Comparison of ENCODE assay signal across 8 mouse cellular contexts in genomic region chr6:131353352-131353919, GRCm38 (mm10). TPM values are rescaled to one million over a fixed set of nuclear protein-coding genes. Genes with fewer than 3 reads are reported as not detected.
A peak's percentile ranks its signal among the peaks of the same experiment; 100 is the strongest.
DNase-seq lines count a peak whose midpoint lies in the region; ATAC-seq and TF ChIP-seq lines count a peak whose summit lies in the region.

TSS of gene Styk1 (minus strand) at chr6:131353597.

- H3K4me3 ChIP-seq in MEL (ENCODE audit: control insufficient read depth in 1 of 2, insufficient read depth in 1 of 2, low read depth in 2 of 2, low read length in 2 of 2), result no peak within 1 kb of the TSS
- peak within 1 kb of the TSS; percentile 48 for H3K4me3 ChIP-seq in hindbrain, embryonic 10.5 days
- peak within 1 kb of the TSS; percentile 30 for H3K4me3 ChIP-seq in lung, embryonic 15.5 days

- no peaks in the 10 kb centered on the region for H3K79me2 ChIP-seq in MEL (ENCODE audit: control insufficient read depth, insufficient read depth, low read length, poor library complexity)

- H3K27ac ChIP-seq in MEL (ENCODE audit: control insufficient read depth, low read depth, low read length), result no peak within 1 kb of the TSS
- H3K27ac ChIP-seq in hindbrain, embryonic 10.5 days, result no peak within 1 kb of the TSS
- H3K27ac ChIP-seq in lung, embryonic 15.5 days, result no peak within 1 kb of the TSS

- ATAC-seq in frontal cortex, adult (ENCODE audit: low TSS enrichment), result peak; percentile 100
- ATAC-seq in lung, embryonic 15.5 days (ENCODE audit: borderline replicate concordance, extremely low read depth, low FRiP score, low TSS enrichment), result peak; percentile 90

- peaks cover 0 to 7% of the 10 kb centered on the region in 2 experiments; a peak in 2 of 4 replicates for H3K36me3 ChIP-seq in MEL (ENCODE audit: control insufficient read depth in 1 of 2, insufficient read depth in 2 of 2, low read length in 2 of 2)
- H3K36me3 ChIP-seq in hindbrain, embryonic 10.5 days, result no peaks in the 10 kb centered on the region
- no peaks in the 10 kb centered on the region for H3K36me3 ChIP-seq in lung, embryonic 15.5 days

- no peak within 1 kb of the TSS for H3K9ac ChIP-seq in MEL (ENCODE audit: control insufficient read depth, low read depth, low read length, poor library complexity, severe bottlenecking)
- H3K9ac ChIP-seq in lung, embryonic 15.5 days, result no peak within 1 kb of the TSS

- no peaks in the 10 kb centered on the region for H3K9me3 ChIP-seq in MEL (replicated peaks; ENCODE audit: insufficient read depth, low read length)
- H3K9me3 ChIP-seq in hindbrain, embryonic 10.5 days, result no peaks in the 10 kb centered on the region
- no peaks in the 10 kb centered on the region for H3K9me3 ChIP-seq in lung, embryonic 15.5 days

- 2% methylated on average over 16 of the region's 16 CpGs for WGBS in hindbrain, embryonic 10.5 days
- under 1% methylated on average over 16 of the region's 16 CpGs for WGBS in lung, embryonic 15.5 days

- TF ChIP-seq EP300 in MEL (IDR thresholded peaks at IDR 0.05; ENCODE audit: low read depth in 1 of 2, low read length in 2 of 2), result peak; percentile 74 to 91; a peak in 3 of 4 replicates

- peaks cover 0 to 8% of the 10 kb centered on the region in 2 experiments; a peak in 2 of 4 replicates for H3K4me1 ChIP-seq in MEL (ENCODE audit: control insufficient read depth in 1 of 2, insufficient read depth in 2 of 2, low read length in 2 of 2)
- no peaks in the 10 kb centered on the region for H3K4me1 ChIP-seq in hindbrain, embryonic 10.5 days (replicated peaks)
- H3K4me1 ChIP-seq in lung, embryonic 15.5 days, result peaks cover 6% of the 10 kb centered on the region; the same call in 1 of the 2 replicates

- H3K27me3 ChIP-seq in MEL (ENCODE audit: control insufficient read depth in 1 of 2, insufficient read depth in 2 of 2, low read length in 2 of 2), result no peaks in the 10 kb centered on the region
- no peaks in the 10 kb centered on the region for H3K27me3 ChIP-seq in hindbrain, embryonic 10.5 days (ENCODE audit: insufficient read depth, poor library complexity, severe bottlenecking)
- H3K27me3 ChIP-seq in lung, embryonic 15.5 days, result no peaks in the 10 kb centered on the region

- no peak for TF ChIP-seq POLR2A in MEL (IDR thresholded peaks at IDR 0.05; ENCODE audit: control insufficient read depth in 1 of 2, insufficient read depth in 1 of 2, low read depth in 1 of 2, low read length in 2 of 2, poor library complexity in 1 of 2)

- TF ChIP-seq CTCF in MEL (IDR thresholded peaks at IDR 0.05 in 2 of 3, conservative IDR thresholded peaks at IDR 0.05 in 1 of 3; ENCODE audit: control insufficient read depth in 1 of 3, insufficient read depth in 1 of 3, low read depth in 2 of 3, low read length in 3 of 3, poor library complexity in 1 of 3, severe bottlenecking in 1 of 3), result peak; percentile 60 to 85 (median 83)

- peak; percentile 94 for DNase-seq in MEL (ENCODE audit: low read depth, low spot score)
- DNase-seq in cerebellum, adult 8-10 months, result peak; percentile 68
- peak; percentile 78 for DNase-seq in hindbrain, embryonic 10.5 days (ENCODE audit: low spot score)
- DNase-seq in layer of hippocampus, adult 9-10 months (ENCODE audit: low spot score), result peak; percentile 66
- DNase-seq in ovary, adult 18-20 months (ENCODE audit: low spot score), result peak; percentile 63
- peak; percentile 89 for DNase-seq in thymus, postnatal 0 days (ENCODE audit: low spot score)

- peak; percentile 90 for TF ChIP-seq RAD21 in MEL (IDR thresholded peaks at IDR 0.05; ENCODE audit: low read depth, low read length)

- peak within 1 kb of the TSS; percentile 61 for H3K4me2 ChIP-seq in lung, embryonic 15.5 days

TF ChIP-seq in MEL, 35 proteins besides CTCF, POLR2A, EP300 and RAD21:
- TF ChIP-seq SIN3A (IDR thresholded peaks at IDR 0.05; ENCODE audit: low read length) (peak; percentile 71), RCOR1 (IDR thresholded peaks at IDR 0.05; ENCODE audit: low read depth, low read length) (peak; percentile 99), TCF12 (IDR thresholded peaks at IDR 0.05; ENCODE audit: low read depth, low read length) (peak; percentile 69), ETS1 (IDR thresholded peaks at IDR 0.05; ENCODE audit: low read depth, low read length) (peak; percentile 84), POLR2AphosphoS2 (IDR thresholded peaks at IDR 0.05; ENCODE audit: low read length) (no peak), GABPA (IDR thresholded peaks at IDR 0.05; ENCODE audit: low read depth, low read length) (no peak), ELF1 (IDR thresholded peaks at IDR 0.05; ENCODE audit: low read depth, low read length) (no peak), MYC (IDR thresholded peaks at IDR 0.05; ENCODE audit: low read depth, low read length) (0 out of 2 replicates have a peak, but pooled peaks have one; percentile 42), BHLHE40 (IDR thresholded peaks at IDR 0.05; ENCODE audit: borderline replicate concordance, low read depth, low read length) (peak; percentile 43; the same call in 1 of the 2 replicates), ZC3H11A (IDR thresholded peaks at IDR 0.05; ENCODE audit: low read depth, low read length) (peak; percentile 76), MXI1 (IDR thresholded peaks at IDR 0.05; ENCODE audit: low read depth, low read length) (peak; percentile 52; the same call in 1 of the 2 replicates), SMC3 (IDR thresholded peaks at IDR 0.05; ENCODE audit: low read depth, low read length) (peak; percentile 84), HCFC1 (IDR thresholded peaks at IDR 0.05; ENCODE audit: low read depth, low read length) (0 out of 2 replicates have a peak, but pooled peaks have one; percentile 28), GATA1 (IDR thresholded peaks at IDR 0.05; ENCODE audit: low read depth, low read length) (0 out of 2 replicates have a peak, but pooled peaks have one; percentile 15), USF2 (IDR thresholded peaks at IDR 0.05; ENCODE audit: borderline replicate concordance in 1 of 2, insufficient read depth in 1 of 2, low read depth in 1 of 2, low read length in 2 of 2) (no peak), JUND (IDR thresholded peaks at IDR 0.05; ENCODE audit: low read depth, low read length) (0 out of 2 replicates have a peak, but pooled peaks have one; percentile 29), ZNF384 (IDR thresholded peaks at IDR 0.05; ENCODE audit: low read depth, low read length) (0 out of 2 replicates have a peak, but pooled peaks have one; percentile 15), POLR2AphosphoS5 (IDR thresholded peaks at IDR 0.05; ENCODE audit: borderline replicate concordance, low read depth, low read length) (no peak), MAZ (IDR thresholded peaks at IDR 0.05; ENCODE audit: low read depth, low read length) (0 out of 2 replicates have a peak, but pooled peaks have one; percentile 40), MAFK (IDR thresholded peaks at IDR 0.05; ENCODE audit: borderline replicate concordance, low read depth, low read length) (peak; percentile 83; the same call in 1 of the 2 replicates)
TF ChIP-seq in MEL: peak in this region for 15.

RNA-seq across cellular contexts. Expression of gene Styk1, which starts in this region (rescaled TPM):
- 0.12 and 0.20 TPM in 2 replicates for total RNA-seq in MEL (2012; rRNA removed)
- under 1 TPM in 1 of 2 experiments, not detected in 1; 0.11 TPM for polyA plus RNA-seq in MEL (2012; ENCODE audit: insufficient read depth in 1 of 2, insufficient read length in 2 of 2, low read depth in 1 of 2, low replicate concordance in 2 of 2, missing spikeins in 1 of 2)
- polyA plus RNA-seq in hindbrain, embryonic 10.5 days (2016; fragmentation: Nextera tagmentation; extraction: Ambion mirVana), result 0.31 and 0.41 TPM in 2 replicates
- polyA plus RNA-seq in lung, embryonic 15.5 days (2015; fragmentation: Nextera tagmentation; extraction: Ambion mirVana), result 0.98 and 2.1 TPM in 2 replicates
- 0.14 and 0.32 TPM in 2 replicates for polyA plus RNA-seq in thymus, postnatal 0 days (2015; fragmentation: Nextera tagmentation; extraction: Ambion mirVana)

Comparison
In these comparisons a context has a peak if more than half of its experiments do, and no peak if none do; other contexts are left out.
1. Peak in DNase-seq in MEL; RNA of the gene not detected or under 1 TPM.
2. Peak in DNase-seq and H3K4me3 ChIP-seq in hindbrain, embryonic 10.5 days; RNA of the gene not detected or under 1 TPM.
3. Peak in DNase-seq in thymus, postnatal 0 days; RNA of the gene not detected or under 1 TPM.